Mouse (Mus musculus) spleen, postnatal 14 days (tissue): ENCODE data around the gene Pctp.

Source experiments
- DNase-seq, 2 experiments: peaks; one replicate each; pipeline ENCODE4 v3.0.0; 2021 to 2022; ENCODE audit warnings: low spot score in 2 of 2

Gene Pctp

GRCm38 (mm10) chr11:90007791-90008531 is 5.3 kb upstream of the Pctp start:
- no peak for DNase-seq

GRCm38 (mm10) chr11:90006111-90006510 is 3.4 kb upstream of the Pctp start:
- no peak for DNase-seq

GRCm38 (mm10) chr11:90003386-90003785 is 692 bp upstream of the Pctp start:
- no peak for DNase-seq

- DNase-seq = no peak
Observed at GRCm38 (mm10) chr11:90002987-90003348, 274 bp upstream of the Pctp start.

GRCm38 (mm10) chr11:90001396-90002230 is 1.1 kb downstream of the Pctp start:
- no peak for DNase-seq

GRCm38 (mm10) chr11:90000666-90001065 is 2.0 kb downstream of the Pctp start:
- DNase-seq = no peak

GRCm38 (mm10) chr11:89998996-89999770 is 3.5 kb downstream of the Pctp start:
- DNase-seq = no peak

GRCm38 (mm10) chr11:89996856-89997255 is 5.8 kb downstream of the Pctp start:
- no peak for DNase-seq

- no peak for DNase-seq
Observed at GRCm38 (mm10) chr11:89996406-89996805, 6.3 kb downstream of the Pctp start.

- DNase-seq = no peak
Observed at GRCm38 (mm10) chr11:89995596-89995995, 7.1 kb downstream of the Pctp start.

- DNase-seq = no peak
Observed at GRCm38 (mm10) chr11:89994706-89995105, 8.0 kb downstream of the Pctp start.

- no peak for DNase-seq
Observed at GRCm38 (mm10) chr11:89991661-89992060, 11.0 kb downstream of the Pctp start.

GRCm38 (mm10) chr11:89988936-89989589 is 13.6 kb downstream of the Pctp start:
- DNase-seq = peak in 1 of 2 experiments; percentile 52

- DNase-seq = no peak
Observed at GRCm38 (mm10) chr11:89986516-89986915, 16.2 kb downstream of the Pctp start.

- no peak for DNase-seq
Observed at GRCm38 (mm10) chr11:89985200-89986187, 17.2 kb downstream of the Pctp start.

- no peak for DNase-seq
Observed at GRCm38 (mm10) chr11:89984436-89984835, 18.3 kb downstream of the Pctp start.

- DNase-seq = no peak
Observed at GRCm38 (mm10) chr11:89982918-89983317, 19.8 kb downstream of the Pctp start.

- no peak for DNase-seq
Observed at GRCm38 (mm10) chr11:89980106-89980505, 22.6 kb downstream of the Pctp start.

GRCm38 (mm10) chr11:89978914-89979818 is 23.5 kb downstream of the Pctp start:
- DNase-seq = no peak
